Mouse (Mus musculus) brain, embryonic 14.5 days (tissue): ENCODE data around the gene Scly. TPM values are rescaled to one million over a fixed set of nuclear protein-coding genes. Genes with fewer than 3 reads are reported as not detected.

ENCODE experiments used
- DNase-seq: peaks from one replicate; pipeline ENCODE4 v3.0.0-alpha.2; 2011; ENCODE audit warnings: low read depth
- CTCF ChIP-seq: fragments of 200-500 bp; IDR thresholded peaks from 2 replicates; pipeline ENCODE4 v1.5.1; 2012; ENCODE audit warnings: inconsistent platforms, mild to moderate bottlenecking, moderate library complexity, borderline replicate concordance; ENCODE audit not compliant: insufficient read depth, insufficient read length; ENCODE audit errors: extremely low read depth
- POLR2A ChIP-seq: fragments of 200-500 bp; IDR thresholded peaks from 2 replicates; pipeline ENCODE4 v1.6.1; 2012; ENCODE audit warnings: mild to moderate bottlenecking, inconsistent platforms, borderline replicate concordance; ENCODE audit not compliant: poor library complexity, insufficient read depth, insufficient read length, severe bottlenecking; ENCODE audit errors: extremely low read depth
- polyA plus RNA-seq: library from polyadenylated mRNA; depleted of rRNA; stranded (reverse); fragments of >200 nt; gene quantifications from 2 replicates; pipeline ENCODE4 v1.2.3, GENCODE M21; 2012

Scly gene
- polyA plus RNA-seq, 1 experiment: 12.7 TPM

DNA sequence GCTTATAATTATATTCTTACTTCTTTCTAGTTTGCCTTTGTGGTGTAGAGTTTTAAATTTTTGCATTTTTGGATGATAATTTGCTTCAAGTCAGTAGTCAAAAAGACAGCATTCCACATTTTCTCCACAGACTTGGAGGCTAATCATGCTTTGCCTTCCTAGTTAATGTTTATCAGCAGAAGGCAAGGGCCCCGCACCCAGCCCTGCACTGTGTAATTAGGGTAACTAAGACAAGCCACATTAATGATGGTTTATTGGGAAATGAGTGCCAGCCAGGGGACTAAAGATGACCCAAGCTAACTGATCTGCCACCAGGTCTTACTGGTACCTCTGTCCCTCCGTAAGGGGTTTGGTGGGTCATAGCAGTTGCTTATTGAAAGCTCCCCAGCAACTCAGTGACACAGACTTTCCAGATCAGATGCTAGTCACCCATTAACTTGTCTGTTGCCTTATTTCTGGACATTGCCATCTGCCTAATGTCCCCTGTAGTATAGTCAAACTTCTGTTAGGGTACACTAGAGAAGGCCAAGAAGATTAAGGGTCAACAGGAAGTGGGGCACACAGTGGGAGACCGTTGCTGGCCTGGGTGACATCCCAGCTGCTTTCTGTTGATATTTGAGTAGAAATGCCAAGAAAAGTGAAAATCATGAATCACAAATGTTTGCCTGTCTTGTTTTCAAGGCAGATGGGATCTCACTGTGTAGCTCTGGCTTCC is 3.2 kb downstream of the Scly start:
- no peak for TF ChIP-seq CTCF
- no peak for TF ChIP-seq POLR2A
- no peak for DNase-seq

DNA sequence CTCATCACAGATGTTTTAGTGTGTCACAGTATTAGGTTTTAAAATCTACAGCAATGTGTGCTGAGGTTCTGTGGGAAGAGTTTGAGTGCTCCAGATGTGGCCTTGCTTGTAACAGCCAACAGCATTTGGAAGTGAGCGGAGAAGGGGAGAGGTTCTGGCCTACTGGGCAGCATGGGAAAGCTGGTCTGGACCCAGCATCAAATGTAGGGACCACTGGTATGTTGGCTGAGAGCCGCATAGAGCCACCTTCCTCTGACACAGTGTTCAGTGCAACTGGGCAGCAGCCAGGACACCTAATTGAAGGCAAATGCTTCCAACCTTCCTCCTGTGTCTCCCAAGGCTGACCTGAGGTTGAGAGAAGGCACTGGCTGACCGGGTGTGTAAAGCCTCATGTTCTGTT is 3.9 kb downstream of the Scly start:
- no peak for DNase-seq
- TF ChIP-seq POLR2A (no peak), CTCF (no peak)

DNA sequence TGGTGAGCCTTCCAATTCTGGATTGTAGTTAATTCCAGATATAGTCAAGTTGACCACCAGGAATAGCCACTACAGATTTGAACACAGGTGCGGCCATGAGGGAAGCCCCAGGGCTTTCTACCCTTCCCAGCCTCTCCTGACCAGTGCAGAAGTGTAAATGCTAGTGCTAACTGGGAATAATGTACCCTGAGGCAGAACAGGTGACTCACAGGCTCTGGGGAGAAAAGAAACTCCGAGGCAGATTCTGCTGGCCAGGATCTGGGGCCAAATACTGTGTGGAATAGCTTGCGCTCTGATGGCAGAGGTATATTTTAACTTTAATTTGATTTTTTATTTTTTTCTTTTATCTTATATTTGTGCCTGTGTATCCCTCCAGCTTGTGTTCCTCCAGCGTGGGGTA is 6.5 kb downstream of the Scly start:
- TF ChIP-seq CTCF (no peak), POLR2A (no peak)
- DNase-seq: no peak

- TF ChIP-seq CTCF: no peak
- TF ChIP-seq POLR2A: no peak
- no peak for DNase-seq
These were observed 11.4 kb downstream of the Scly start for GRCm38 (mm10) chr1:91309366-91310085.

DNA sequence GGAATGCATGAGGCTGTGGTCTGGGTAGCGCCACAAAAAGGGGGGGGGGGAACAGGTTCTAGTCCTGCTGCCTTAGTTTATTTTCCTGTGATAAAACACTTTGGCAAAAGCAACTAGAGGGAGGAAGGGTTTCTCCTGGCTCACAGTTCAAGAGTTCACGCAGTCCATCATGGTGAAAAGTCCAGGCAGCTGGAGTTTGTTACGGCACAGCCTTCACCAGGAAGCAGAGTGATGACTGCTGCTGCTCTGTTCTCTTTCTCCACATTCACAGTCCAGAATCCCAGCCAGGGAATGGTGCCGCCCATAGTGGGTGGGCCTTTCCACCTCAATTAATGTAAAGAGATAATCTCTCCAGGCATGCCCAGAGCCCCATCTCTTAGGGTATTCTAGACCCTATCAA is 14.1 kb downstream of the Scly start:
- TF ChIP-seq POLR2A (no peak), CTCF (no peak)
- DNase-seq: no peak

DNA sequence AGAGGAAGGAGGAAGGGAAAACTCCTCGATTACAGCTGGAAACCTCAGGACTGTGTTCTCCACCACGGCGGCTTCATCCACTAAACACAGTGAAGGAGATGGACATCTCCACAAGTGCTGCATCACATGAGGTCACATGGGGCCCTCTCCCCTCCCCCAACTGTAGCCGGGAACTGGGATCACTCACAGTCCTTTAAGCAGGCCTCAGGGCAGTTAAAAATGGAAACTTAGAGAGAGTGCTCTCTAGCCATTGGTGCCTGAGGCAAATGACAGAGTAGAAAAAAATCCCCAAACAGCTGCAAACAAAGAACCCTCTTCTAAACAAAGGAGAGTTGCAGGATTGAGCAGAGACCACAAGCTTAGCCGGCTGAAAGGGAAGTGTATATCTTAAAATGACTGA is 15.1 kb downstream of the Scly start:
- TF ChIP-seq CTCF: no peak
- no peak for TF ChIP-seq POLR2A
- peak; percentile 50 for DNase-seq

GRCm38 (mm10) chr1:91317656-91318055 is 19.5 kb downstream of the Scly start:
- no peak for DNase-seq
- no peak for TF ChIP-seq POLR2A
- no peak for TF ChIP-seq CTCF

DNA sequence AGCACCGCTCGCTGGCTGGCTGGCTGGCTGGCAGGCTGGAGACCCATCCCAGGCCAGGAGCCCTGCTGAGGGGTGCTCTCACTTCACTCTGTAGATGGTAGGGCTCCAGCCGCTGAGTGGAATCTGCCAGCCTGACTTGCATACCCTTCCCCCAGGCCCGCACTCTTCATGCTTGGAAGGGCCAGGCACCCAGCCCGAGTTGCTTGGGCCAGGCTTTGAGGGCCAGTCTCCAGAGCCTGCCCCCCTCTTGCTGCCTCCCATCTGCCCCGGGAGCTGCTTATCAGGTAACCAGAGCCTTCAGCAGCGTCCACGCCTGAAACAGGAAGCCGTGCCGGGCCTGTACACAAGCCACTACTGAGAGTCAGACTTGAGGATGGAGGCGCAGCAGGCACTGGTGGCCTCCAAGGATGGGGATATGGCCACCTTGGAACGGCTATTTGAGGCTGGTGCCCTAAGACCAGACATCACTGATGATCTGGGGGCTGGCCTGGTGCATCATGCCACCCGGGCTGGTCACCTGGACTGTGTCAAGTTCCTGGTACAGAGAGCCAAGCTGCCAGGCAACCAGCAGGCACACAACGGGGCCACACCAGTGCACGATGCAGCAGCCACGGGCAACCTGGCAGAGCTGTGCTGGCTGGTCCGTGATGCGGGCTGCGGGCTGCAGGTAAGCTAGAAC is 23.8 kb downstream of the Scly start, which contains the start of gene Espnl:
Gene Espnl (plus strand): TSS at position 316 of the 679 bp plus-strand sequence.
- no peak for DNase-seq

DNA sequence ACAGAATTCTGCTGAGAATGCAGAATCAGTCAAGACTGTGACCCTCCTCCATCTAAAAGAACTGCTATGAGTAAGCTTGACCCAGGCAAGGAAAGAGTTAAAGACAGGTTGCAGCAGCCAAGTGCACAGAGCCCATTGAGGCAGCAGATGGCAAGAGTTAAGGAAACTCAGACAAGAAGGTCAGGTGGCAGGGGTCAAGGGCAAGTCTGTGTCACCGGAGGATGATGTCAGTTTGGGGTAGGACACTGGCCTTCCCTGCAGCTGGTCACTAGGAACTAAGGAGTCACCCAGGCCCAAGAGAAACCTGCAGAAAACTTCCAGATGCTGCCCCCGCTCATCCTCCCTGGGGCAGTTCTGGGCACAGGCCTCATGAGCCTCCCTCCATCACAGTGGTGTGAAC is 26.5 kb downstream of the Scly start:
- no peak for DNase-seq
- TF ChIP-seq CTCF (no peak), POLR2A (no peak)

More for the DNA sequence above, 23.8 kb downstream of the Scly start, which contains the start of gene Espnl:
- no peak for TF ChIP-seq POLR2A

GRCm38 (mm10) chr1:91325488-91326042 is 27.4 kb downstream of the Scly start:
- DNase-seq: no peak
- TF ChIP-seq CTCF (no peak), POLR2A (no peak)

DNA sequence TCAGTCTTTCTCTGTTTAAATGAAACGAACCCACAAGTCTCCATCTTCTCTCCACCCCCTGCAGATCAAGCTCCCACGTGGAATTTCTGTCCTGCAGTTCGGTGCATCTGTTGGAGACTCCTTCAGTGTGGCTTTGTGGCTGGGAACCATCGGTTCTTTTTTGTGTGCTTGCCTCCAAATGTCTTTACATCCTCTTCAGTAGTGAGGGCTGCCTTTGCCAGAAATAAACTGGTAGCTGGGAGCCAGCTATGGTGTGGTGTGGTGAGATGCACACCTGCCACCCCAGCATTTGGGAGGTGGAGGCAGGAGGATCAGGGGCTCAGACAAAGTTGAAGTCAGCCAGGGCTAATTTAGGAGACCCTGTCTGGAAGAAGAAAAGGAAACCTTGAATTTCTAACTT is 34.0 kb downstream of the Scly start:
- no peak for DNase-seq
- TF ChIP-seq CTCF: no peak
- TF ChIP-seq POLR2A: no peak

GRCm38 (mm10) chr1:91333582-91333981 is 35.4 kb downstream of the Scly start:
- TF ChIP-seq CTCF (no peak), POLR2A (no peak)
- no peak for DNase-seq

GRCm38 (mm10) chr1:91337355-91337754 is 39.2 kb downstream of the Scly start:
- no peak for DNase-seq
- TF ChIP-seq CTCF (no peak), POLR2A (no peak)
